Mouse (Mus musculus): Measurements from ENCODE around the gene Sorbs1. TPM values are rescaled to one million over a fixed set of nuclear protein-coding genes. Genes with fewer than 3 reads are reported as not detected.

Gene Sorbs1
- polyA plus RNA-seq, 1 experiment = 13.2 TPM

DNA sequence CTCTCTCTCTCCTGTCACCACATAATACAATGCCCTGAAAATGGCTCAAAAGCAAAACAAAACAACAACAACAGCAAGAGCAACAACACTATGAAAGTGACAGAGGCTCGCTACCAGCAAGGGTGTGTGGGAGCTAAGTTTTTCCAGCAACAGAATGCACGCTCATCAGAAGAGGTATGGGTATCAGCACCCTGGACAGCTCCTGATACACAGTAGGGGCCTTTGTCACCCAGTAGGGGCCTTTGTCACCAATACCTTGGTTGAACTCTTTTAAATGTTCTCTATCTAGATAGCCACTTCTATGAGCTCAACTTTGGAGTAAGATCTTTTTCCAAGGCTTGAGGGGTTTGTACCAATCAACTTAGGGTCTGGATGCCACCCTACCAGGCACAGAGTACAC is 138.9 kb downstream of the Sorbs1 start:
- Histone ChIP-seq H3K4me1 (ENCODE audit: control insufficient read depth, insufficient read depth, insufficient read length, low read length) (peaks cover 17% of the 10 kb centered on the region), H3K27me3 (ENCODE audit: control insufficient read depth, insufficient read depth, low read length) (no peaks in the 10 kb centered on the region), H3K4me3 (ENCODE audit: low read depth, low read length) (no peak overlapping the region), H3K27ac (ENCODE audit: insufficient read depth, low read depth, low read length) (no peak overlapping the region), H3K36me3 (ENCODE audit: control insufficient read depth, insufficient read depth, low read length) (peaks cover 7% of the 10 kb centered on the region)
- TF ChIP-seq CTCF (IDR thresholded peaks at IDR 0.05; ENCODE audit: extremely low read depth, insufficient read length, insufficient replicate concordance, low read depth, low read length) (no peak), POLR2A (IDR thresholded peaks at IDR 0.05; ENCODE audit: low read depth, low read length) (no peak)
- 100% methylated on average over 2 of the region's 2 CpGs for WGBS

DNA sequence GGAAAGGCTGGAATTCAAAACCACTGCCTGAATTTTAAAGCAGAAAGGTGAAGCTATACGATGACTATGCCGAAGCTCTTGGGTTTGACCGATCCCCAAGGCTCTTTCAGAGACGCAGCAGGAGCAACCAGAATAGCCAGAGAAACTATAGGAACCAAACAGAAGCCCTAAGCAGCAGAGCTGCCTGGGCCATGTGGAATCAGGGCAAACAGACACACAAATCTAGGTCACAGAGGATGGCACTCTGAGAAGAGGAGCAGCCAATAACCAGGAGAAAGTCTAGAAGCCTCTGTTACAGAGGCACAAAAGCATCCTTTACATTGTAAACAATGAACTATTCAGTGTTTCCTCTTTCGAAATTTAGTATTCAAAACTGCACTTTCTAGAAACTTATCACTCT is 140.9 kb downstream of the Sorbs1 start:
- Histone ChIP-seq H3K4me1 (ENCODE audit: control insufficient read depth, insufficient read depth, insufficient read length, low read length) (peaks cover 17% of the 10 kb centered on the region), H3K27me3 (ENCODE audit: control insufficient read depth, insufficient read depth, low read length) (no peaks in the 10 kb centered on the region), H3K27ac (ENCODE audit: insufficient read depth, low read depth, low read length) (no peak overlapping the region), H3K36me3 (ENCODE audit: control insufficient read depth, insufficient read depth, low read length) (peaks cover 8% of the 10 kb centered on the region), H3K4me3 (ENCODE audit: low read depth, low read length) (no peak overlapping the region)
- WGBS = 89% methylated on average over 5 of the region's 5 CpGs
- TF ChIP-seq POLR2A (IDR thresholded peaks at IDR 0.05; ENCODE audit: low read depth, low read length) (no peak), CTCF (IDR thresholded peaks at IDR 0.05; ENCODE audit: extremely low read depth, insufficient read length, insufficient replicate concordance, low read depth, low read length) (no peak)

- Histone ChIP-seq H3K27me3 (ENCODE audit: control insufficient read depth, insufficient read depth, low read length) (no peaks in the 10 kb centered on the region), H3K4me3 (ENCODE audit: low read depth, low read length) (no peak overlapping the region), H3K36me3 (ENCODE audit: control insufficient read depth, insufficient read depth, low read length) (peaks cover 8% of the 10 kb centered on the region), H3K27ac (ENCODE audit: insufficient read depth, low read depth, low read length) (no peak overlapping the region), H3K4me1 (ENCODE audit: control insufficient read depth, insufficient read depth, insufficient read length, low read length) (peaks cover 16% of the 10 kb centered on the region)
- 78% methylated on average over 4 of the region's 4 CpGs for WGBS
- TF ChIP-seq CTCF (IDR thresholded peaks at IDR 0.05; ENCODE audit: extremely low read depth, insufficient read length, insufficient replicate concordance, low read depth, low read length) (no peak), POLR2A (IDR thresholded peaks at IDR 0.05; ENCODE audit: low read depth, low read length) (no peak)
These were observed 141.7 kb downstream of the Sorbs1 start for GRCm38 (mm10) chr19:40371866-40372265.

DNA sequence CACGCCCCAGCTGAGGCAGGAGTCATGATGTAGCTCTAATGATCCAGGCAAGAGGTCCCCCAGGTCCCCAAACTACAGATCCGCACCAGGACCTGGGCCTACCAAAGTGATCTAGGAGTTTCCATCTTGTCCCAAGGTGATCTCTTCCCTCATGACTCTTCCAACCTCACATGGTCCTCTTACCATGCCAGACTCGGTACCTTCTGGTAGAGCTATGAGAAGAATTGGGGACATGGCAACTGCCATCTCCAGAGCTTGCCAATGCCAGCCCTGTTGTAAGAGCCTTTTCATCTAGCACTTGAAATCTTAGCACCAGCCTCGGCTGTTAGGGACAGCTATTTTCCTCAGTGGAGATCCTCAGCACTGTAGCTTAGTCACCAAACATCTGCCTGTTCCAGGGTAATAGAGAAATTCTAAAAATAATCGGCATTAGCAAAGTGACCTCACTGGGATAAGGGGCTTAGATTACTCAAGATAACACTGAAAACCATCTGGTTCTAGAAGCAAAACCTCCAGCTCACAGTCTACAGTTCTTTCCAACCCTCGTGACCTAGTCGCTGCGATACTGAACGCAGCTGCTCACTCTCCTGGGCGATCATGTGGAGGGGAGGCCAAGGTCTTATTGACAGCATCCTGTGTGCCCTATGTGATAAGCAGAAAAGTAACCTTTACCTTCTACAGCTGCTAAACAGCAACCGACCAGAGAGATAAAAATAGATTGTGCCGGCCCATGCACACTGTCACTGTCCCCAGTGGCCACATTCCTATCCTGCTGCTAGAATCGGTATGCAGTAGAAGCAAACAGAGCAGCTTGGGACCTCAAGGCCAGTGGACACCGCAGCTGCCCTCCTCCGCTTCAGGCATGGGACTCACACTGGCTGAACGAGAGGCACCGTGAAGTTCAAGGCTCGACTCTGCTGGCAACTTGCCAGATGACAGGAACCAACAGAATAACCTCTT is 143.4 kb downstream of the Sorbs1 start:
- whole genome bisulfite sequencing = 24% methylated on average over 18 of the region's 18 CpGs
- H3K27me3 ChIP-seq (ENCODE audit: control insufficient read depth, insufficient read depth, low read length) = no peaks in the 10 kb centered on the region
- H3K36me3 ChIP-seq (ENCODE audit: control insufficient read depth, insufficient read depth, low read length) = peaks cover 8% of the 10 kb centered on the region
- H3K4me1 ChIP-seq (ENCODE audit: control insufficient read depth, insufficient read depth, insufficient read length, low read length) = peaks cover 16% of the 10 kb centered on the region
- H3K27ac ChIP-seq (ENCODE audit: insufficient read depth, low read depth, low read length) = peak overlapping the region; percentile 52
- H3K4me3 ChIP-seq (ENCODE audit: low read depth, low read length) = no peak overlapping the region
- no peak for TF ChIP-seq POLR2A (IDR thresholded peaks at IDR 0.05; ENCODE audit: low read depth, low read length)
- TF ChIP-seq CTCF (IDR thresholded peaks at IDR 0.05; ENCODE audit: extremely low read depth, insufficient read length, insufficient replicate concordance, low read depth, low read length) = no peak

- Histone ChIP-seq H3K4me1 (ENCODE audit: control insufficient read depth, insufficient read depth, insufficient read length, low read length) (peaks cover 16% of the 10 kb centered on the region), H3K36me3 (ENCODE audit: control insufficient read depth, insufficient read depth, low read length) (peaks cover 18% of the 10 kb centered on the region), H3K27ac (ENCODE audit: insufficient read depth, low read depth, low read length) (no peak overlapping the region), H3K4me3 (ENCODE audit: low read depth, low read length) (no peak overlapping the region), H3K27me3 (ENCODE audit: control insufficient read depth, insufficient read depth, low read length) (no peaks in the 10 kb centered on the region)
- WGBS = 94% methylated on average over 2 of the region's 2 CpGs
- TF ChIP-seq CTCF (IDR thresholded peaks at IDR 0.05; ENCODE audit: extremely low read depth, insufficient read length, insufficient replicate concordance, low read depth, low read length) (no peak), POLR2A (IDR thresholded peaks at IDR 0.05; ENCODE audit: low read depth, low read length) (no peak)
These were observed 145.1 kb downstream of the Sorbs1 start for GRCm38 (mm10) chr19:40368517-40368916.

GRCm38 (mm10) chr19:40366163-40366941 is 147.2 kb downstream of the Sorbs1 start:
- WGBS = 19% methylated on average over 11 of the region's 11 CpGs
- peaks cover 14% of the 10 kb centered on the region for H3K36me3 ChIP-seq (ENCODE audit: control insufficient read depth, insufficient read depth, low read length)
- H3K27ac ChIP-seq (ENCODE audit: insufficient read depth, low read depth, low read length) = 0 out of 2 replicates have a peak overlapping the region, but pooled peaks have one; percentile 5

DNA sequence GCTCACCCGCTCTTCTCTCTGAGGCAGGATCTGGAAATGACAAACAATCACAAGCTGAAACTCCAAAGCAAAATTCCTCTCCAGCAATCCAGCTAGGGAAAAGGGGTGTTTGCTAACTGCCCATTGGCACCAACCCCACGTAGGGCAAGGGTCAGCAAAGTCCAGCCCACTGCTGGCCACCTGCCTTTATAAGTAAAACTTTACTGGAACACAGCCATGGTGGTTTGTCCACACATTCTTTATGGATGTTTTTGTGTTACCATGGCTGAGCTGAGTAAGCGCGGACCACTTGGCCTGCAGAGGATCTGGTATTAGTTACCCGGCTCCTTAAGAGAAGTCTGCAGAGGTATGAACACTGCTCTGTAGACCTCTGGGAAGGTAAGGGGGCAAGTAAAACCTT is 148.4 kb downstream of the Sorbs1 start:
- H3K27ac ChIP-seq (ENCODE audit: insufficient read depth, low read depth, low read length) = no peak overlapping the region
- peaks cover 14% of the 10 kb centered on the region for H3K36me3 ChIP-seq (ENCODE audit: control insufficient read depth, insufficient read depth, low read length)
- H3K4me3 ChIP-seq (ENCODE audit: low read depth, low read length) = no peak overlapping the region
- peaks cover 5% of the 10 kb centered on the region; the same call in 1 of the 2 replicates for H3K4me1 ChIP-seq (ENCODE audit: control insufficient read depth, insufficient read depth, insufficient read length, low read length)
- no peak for TF ChIP-seq CTCF (IDR thresholded peaks at IDR 0.05; ENCODE audit: extremely low read depth, insufficient read length, insufficient replicate concordance, low read depth, low read length)
- H3K27me3 ChIP-seq (ENCODE audit: control insufficient read depth, insufficient read depth, low read length) = no peaks in the 10 kb centered on the region
- 81% methylated on average over 5 of the region's 5 CpGs for WGBS

More at GRCm38 (mm10) chr19:40366163-40366941, 147.2 kb downstream of the Sorbs1 start:
- Histone ChIP-seq H3K4me3 (ENCODE audit: low read depth, low read length) (no peak overlapping the region), H3K27me3 (ENCODE audit: control insufficient read depth, insufficient read depth, low read length) (no peaks in the 10 kb centered on the region), H3K4me1 (ENCODE audit: control insufficient read depth, insufficient read depth, insufficient read length, low read length) (peaks cover 16% of the 10 kb centered on the region)
- TF ChIP-seq CTCF (IDR thresholded peaks at IDR 0.05; ENCODE audit: extremely low read depth, insufficient read length, insufficient replicate concordance, low read depth, low read length) = no peak
- TF ChIP-seq POLR2A (IDR thresholded peaks at IDR 0.05; ENCODE audit: low read depth, low read length) = no peak
